Mouse (Mus musculus): ENCODE measurements at regions not wholly inside any gene's neighbourhood (a gene's known extent, or its start where the extent isn't known, plus 50 kb on each side); places are given as distances from the start of the nearest gene placed in this dataset.

DNA sequence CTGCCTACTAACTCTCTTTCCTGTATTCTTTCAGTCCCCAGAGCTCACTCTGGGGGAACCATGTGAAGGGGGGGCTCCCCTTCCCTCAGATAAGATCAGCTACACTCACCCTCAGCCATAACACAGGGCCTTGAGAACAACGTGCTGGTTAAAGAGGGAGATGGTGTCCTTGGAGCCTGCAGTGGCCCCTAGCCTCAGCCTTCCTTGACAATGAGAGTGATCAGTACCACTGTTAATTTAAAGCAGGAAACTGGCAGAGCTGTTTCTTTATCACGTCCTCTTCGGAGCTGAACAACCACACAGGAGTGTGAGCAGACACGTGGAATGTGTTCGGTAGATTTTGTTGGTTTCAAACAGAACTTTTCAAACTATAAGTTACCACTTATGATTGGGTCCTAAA is 60.6 kb upstream of the Sgk1 start:
- Histone ChIP-seq H3K4me1 (ENCODE audit: control insufficient read depth in 1 of 2, insufficient read depth in 2 of 2) (peaks cover 3 to 31% of the 10 kb centered on the region in 2 experiments), H3K4me2 (ENCODE audit: insufficient read depth, low read depth, poor library complexity, severe bottlenecking) (no peak overlapping the region), H3K79me2 (replicated peaks; ENCODE audit: control insufficient read depth, extremely low read depth, insufficient read depth, poor library complexity, severe bottlenecking) (no peaks in the 10 kb centered on the region), H3K9ac (ENCODE audit: insufficient read depth, low read depth) (no peak overlapping the region), H3K27me3 (replicated peaks) (no peaks in the 10 kb centered on the region), H3K9me3 (replicated peaks; ENCODE audit: low read length) (no peaks in the 10 kb centered on the region), H3K4me3 (replicated peaks in 1 of 3; ENCODE audit: low read depth in 2 of 3, low read length in 2 of 3, poor library complexity in 1 of 3) (no peak overlapping the region), H3K36me3 (replicated peaks in 1 of 2; ENCODE audit: control insufficient read depth in 1 of 2, insufficient read depth in 1 of 2, low read length in 1 of 2) (no peaks in the 10 kb centered on the region), H3K27ac (ENCODE audit: insufficient read depth, low read depth) (no peak overlapping the region)
- dilution Hi-C loops (cut with MboI; ENCODE audit: extremely low pct_ligation_motif_present, extremely low pct_unique_long_range_greater_than_20kb, low sequenced_read_pairs) (no loop called here), in situ Hi-C loops (cut with MboI; ENCODE audit: low pct_ligation_motif_present, low pct_unique_long_range_greater_than_20kb, low sequenced_read_pairs) (no loop called here)
- TF ChIP-seq JUND (conservative IDR thresholded peaks at IDR 0.05; ENCODE audit: low read depth, low read length) (no peak), EP300 (IDR thresholded peaks at IDR 0.05; ENCODE audit: low read length) (no peak), MAZ (IDR thresholded peaks at IDR 0.05; ENCODE audit: low read depth, low read length) (no peak), PAX5 (IDR thresholded peaks at IDR 0.05; ENCODE audit: low read length) (no peak), MAX (IDR thresholded peaks at IDR 0.05; ENCODE audit: low read length) (no peak), CTCF (conservative IDR thresholded peaks at IDR 0.05 in 1 of 2, IDR thresholded peaks at IDR 0.05 in 1 of 2; ENCODE audit: low read depth in 2 of 2, low read length in 2 of 2) (no peak), MXI1 (IDR thresholded peaks at IDR 0.05; ENCODE audit: low read depth, low read length) (no peak), SIN3A (IDR thresholded peaks at IDR 0.05; ENCODE audit: low read length) (no peak), MEF2A (IDR thresholded peaks at IDR 0.05; ENCODE audit: borderline replicate concordance, low read depth, low read length) (no peak), POLR2AphosphoS2 (IDR thresholded peaks at IDR 0.05; ENCODE audit: low read depth, low read length) (no peak), RAD21 (IDR thresholded peaks at IDR 0.05; ENCODE audit: low read depth, low read length) (no peak), NRF1 (IDR thresholded peaks at IDR 0.05; ENCODE audit: low read depth, low read length) (no peak), ZKSCAN1 (IDR thresholded peaks at IDR 0.05; ENCODE audit: borderline replicate concordance, low read depth, low read length) (no peak), TBP (conservative IDR thresholded peaks at IDR 0.05; ENCODE audit: low read depth, low read length) (no peak), MAFK (IDR thresholded peaks at IDR 0.05; ENCODE audit: insufficient replicate concordance, low read length) (no peak), ZMIZ1 (IDR thresholded peaks at IDR 0.05; ENCODE audit: low read depth, low read length) (no peak), ZNF384 (IDR thresholded peaks at IDR 0.05; ENCODE audit: low read depth, low read length) (no peak)
- no peak for DNase-seq (ENCODE audit: extremely low read depth)

DNA sequence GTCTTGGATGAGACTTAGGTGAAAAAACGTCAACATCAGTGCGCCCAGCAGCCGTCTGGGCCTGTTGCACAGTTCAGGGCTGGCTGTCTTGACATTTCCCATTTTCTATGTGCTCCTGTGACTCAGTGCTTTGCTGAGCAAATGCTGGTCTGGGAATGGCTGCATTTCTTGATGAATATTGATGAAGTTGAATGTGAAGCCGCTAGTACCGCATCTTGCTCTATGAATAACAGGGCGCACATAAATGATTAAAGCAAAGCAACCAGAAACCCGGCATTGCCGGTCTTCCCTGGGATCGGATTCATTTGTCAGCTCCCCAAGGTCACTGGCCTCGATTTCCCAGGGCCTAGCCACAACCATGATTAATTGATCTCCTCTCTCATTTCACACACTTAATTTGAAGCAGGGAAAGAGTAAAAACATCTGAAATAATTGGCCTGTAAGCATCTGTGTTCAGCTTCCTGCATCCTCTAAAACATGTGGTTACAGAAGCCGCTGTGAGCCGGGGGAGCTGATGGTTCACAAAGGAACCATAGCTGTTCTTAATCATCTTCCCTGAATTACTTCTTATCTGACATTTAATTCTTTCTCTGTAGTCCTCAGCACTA is 57.5 kb upstream of the Sgk1 start:
- no peaks in the 10 kb centered on the region for H3K27me3 ChIP-seq (replicated peaks)
- H3K9me3 ChIP-seq (replicated peaks; ENCODE audit: low read length) = no peaks in the 10 kb centered on the region
- in situ Hi-C loops (cut with MboI; ENCODE audit: low pct_ligation_motif_present, low pct_unique_long_range_greater_than_20kb, low sequenced_read_pairs) = no loop called here
- no peak overlapping the region for H3K4me3 ChIP-seq (replicated peaks in 1 of 3; ENCODE audit: low read depth in 2 of 3, low read length in 2 of 3, poor library complexity in 1 of 3)
- dilution Hi-C loops (cut with MboI; ENCODE audit: extremely low pct_ligation_motif_present, extremely low pct_unique_long_range_greater_than_20kb, low sequenced_read_pairs) = no loop called here
- no peaks in the 10 kb centered on the region for H3K36me3 ChIP-seq (replicated peaks in 1 of 2; ENCODE audit: control insufficient read depth in 1 of 2, insufficient read depth in 1 of 2, low read length in 1 of 2)
- peaks cover 3 to 29% of the 10 kb centered on the region in 2 experiments for H3K4me1 ChIP-seq (ENCODE audit: control insufficient read depth in 1 of 2, insufficient read depth in 2 of 2)
- H3K9ac ChIP-seq (ENCODE audit: insufficient read depth, low read depth) = no peak overlapping the region
- H3K4me2 ChIP-seq (ENCODE audit: insufficient read depth, low read depth, poor library complexity, severe bottlenecking) = no peak overlapping the region
- no peaks in the 10 kb centered on the region for H3K79me2 ChIP-seq (replicated peaks; ENCODE audit: control insufficient read depth, extremely low read depth, insufficient read depth, poor library complexity, severe bottlenecking)
- H3K27ac ChIP-seq (ENCODE audit: insufficient read depth, low read depth) = no peak overlapping the region
- TF ChIP-seq CHD1 (IDR thresholded peaks at IDR 0.05; ENCODE audit: low read depth, low read length) (no peak), PAX5 (IDR thresholded peaks at IDR 0.05; ENCODE audit: low read length) (no peak), USF2 (conservative IDR thresholded peaks at IDR 0.05; ENCODE audit: low read depth, low read length) (no peak), JUN (IDR thresholded peaks at IDR 0.05; ENCODE audit: insufficient read depth, low read depth, low read length) (no peak), CTCF (conservative IDR thresholded peaks at IDR 0.05 in 1 of 2, IDR thresholded peaks at IDR 0.05 in 1 of 2; ENCODE audit: low read depth in 2 of 2, low read length in 2 of 2) (no peak)
- no peak for DNase-seq (ENCODE audit: extremely low read depth)

Data from CH12.LX (cell line).